Mouse (Mus musculus) frontal cortex, postnatal 25 days (tissue): ENCODE data around the gene Zfp239.

Experiments
- DNase-seq, 2 experiments: peaks; one replicate each; pipeline ENCODE4 v3.0.0; 2022; ENCODE audit warnings: low spot score in 2 of 2

Gene Zfp239

DNA sequence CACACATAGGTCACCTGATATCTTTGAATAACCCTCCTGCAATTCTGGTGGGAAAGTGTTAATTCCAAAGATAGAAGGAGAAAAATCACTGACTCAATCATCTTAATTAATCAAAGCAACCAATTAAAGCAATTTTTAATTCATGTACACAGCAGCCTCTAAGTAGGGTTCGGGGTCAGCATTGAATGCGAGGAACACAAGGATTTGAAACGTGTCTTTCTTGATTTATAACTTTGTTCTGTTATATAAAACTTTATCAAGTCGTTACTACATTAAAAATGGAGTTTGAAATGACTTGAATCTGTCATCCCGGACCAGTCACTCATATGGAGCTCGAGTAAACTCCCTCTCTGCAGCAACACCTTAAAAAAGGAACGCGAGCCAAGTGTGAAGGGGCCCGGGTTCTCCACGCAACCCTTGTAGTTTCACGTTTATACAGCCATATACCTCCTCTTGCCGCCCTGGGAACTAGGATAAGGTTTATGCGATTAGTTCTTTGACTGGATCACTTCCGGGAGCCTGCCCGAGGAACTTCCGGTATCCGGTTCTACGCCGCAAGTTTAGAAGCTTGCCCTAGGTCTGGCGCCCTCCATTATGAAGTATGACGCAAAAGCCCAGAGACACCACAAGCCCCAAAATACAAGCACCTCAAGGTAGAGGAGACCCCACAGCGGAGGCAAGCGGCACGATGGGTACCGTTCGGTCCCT is 17.0 kb downstream of the Zfp239 start:
- peak in 1 of 2 experiments; percentile 9 for DNase-seq

DNA sequence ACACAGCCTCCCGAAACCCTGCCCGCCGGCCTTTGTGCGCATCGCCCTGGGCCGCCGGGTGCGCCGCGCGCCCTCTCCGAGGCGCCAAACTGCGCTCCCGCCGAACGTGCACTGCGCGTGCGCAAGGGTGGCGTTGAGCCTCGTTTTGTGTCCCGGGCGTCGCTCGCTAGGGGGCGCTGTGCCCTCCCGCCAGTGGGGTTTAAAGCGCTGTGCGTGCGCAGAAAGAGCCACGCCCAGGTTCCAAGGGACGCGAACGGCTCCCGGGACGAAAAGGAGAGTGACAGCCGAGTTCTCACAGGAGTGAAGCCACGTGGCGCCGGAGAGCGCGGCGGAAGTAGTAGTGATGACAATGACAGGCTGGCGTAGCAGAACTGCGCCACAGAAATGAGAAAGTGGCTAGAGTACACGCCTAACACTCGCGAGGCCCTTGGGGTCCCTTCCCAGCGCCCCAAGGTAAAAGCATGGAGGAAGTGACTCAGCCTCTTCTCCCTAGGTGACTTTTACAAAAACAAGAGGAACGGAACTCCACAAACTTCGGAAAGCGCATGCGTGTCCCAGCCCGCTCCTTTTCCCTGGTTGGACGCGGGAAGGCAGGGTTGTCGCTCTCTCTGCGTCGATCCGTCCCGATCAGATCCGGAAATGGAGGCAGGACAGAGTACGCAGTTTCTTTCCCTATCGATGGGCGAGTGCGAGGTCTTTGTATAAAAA is 17.7 kb downstream of the Zfp239 start:
- peak; percentile 99 to 100 for DNase-seq

DNA sequence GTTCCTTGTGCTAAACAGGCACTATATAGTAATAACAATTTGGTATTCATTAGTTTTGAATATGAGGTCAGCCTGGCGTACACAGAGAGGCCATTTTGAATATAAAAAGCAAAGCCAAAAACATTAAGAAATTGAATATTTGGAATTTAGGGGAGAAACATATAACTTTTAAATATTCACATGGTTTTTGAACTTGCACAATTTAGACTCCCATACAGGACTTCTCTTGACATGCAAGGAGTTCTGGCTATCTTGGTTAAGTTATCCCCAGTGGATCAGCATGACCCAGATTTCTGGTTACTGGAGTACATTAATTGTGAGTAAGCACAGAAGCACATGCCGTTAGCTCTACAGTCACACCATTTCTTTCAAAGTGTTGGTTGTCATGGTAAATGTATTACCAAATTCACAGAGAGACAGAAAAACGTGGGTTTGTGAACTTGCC is 18.5 kb downstream of the Zfp239 start:
- DNase-seq: no peak

DNA sequence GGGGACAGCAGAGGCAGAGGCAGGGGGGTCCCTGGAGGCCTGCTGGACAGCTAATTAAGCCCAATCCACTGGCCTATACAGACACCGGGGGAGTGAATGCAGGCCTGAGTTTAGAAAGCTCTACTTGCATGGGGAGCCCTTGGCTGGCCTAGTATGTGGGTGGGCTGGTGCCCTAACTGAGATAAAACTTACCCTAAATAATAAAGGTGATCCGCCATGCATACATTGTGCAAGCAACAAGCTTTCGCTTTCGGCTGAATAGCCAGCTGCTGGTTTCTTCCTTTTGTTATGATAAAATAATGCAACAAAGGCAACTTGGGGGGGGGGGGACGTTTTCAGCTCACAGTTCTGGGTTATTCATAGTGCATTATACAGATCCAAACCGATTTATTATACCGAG is 19.3 kb downstream of the Zfp239 start:
- DNase-seq: no peak

DNA sequence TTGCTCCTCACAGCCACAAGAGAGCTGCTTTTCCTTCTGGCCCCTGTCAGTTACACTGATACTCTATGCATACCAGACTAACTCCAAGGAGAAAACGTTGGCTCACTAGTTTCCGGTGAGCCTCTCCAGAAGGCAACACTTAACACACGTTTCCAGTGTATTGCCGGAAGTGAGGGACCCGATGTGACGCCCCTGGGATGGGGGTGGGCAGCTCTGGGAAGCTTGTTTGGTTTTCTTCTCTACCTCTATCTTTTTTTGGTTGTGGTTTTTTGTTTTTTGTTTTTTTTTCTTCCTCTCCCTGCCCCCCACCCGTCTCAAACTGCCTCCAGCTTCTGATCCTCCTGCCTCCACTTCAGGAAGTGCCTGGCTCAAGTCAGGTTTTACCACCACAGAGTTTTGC is 20.1 kb downstream of the Zfp239 start:
- DNase-seq: no peak

DNA sequence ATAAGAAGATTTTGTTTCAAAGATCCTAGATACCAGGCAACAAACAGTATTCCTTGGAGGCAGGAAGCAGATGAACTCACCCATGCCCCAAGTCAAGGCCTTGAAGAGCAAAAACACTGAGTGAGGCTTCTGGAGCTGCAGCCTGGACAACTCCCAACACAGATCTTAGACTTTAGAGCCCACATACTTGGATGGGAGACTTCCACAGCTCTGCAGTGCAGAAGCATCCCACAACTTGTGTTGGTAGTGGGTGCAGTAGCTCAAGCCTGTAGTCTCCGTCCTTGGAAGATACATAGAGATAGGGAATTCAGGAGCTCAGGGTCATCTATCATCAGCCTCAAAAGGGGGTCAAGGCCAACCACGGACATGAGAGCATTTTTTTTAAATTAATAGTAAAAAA is 24.0 kb downstream of the Zfp239 start:
- no peak for DNase-seq

DNA sequence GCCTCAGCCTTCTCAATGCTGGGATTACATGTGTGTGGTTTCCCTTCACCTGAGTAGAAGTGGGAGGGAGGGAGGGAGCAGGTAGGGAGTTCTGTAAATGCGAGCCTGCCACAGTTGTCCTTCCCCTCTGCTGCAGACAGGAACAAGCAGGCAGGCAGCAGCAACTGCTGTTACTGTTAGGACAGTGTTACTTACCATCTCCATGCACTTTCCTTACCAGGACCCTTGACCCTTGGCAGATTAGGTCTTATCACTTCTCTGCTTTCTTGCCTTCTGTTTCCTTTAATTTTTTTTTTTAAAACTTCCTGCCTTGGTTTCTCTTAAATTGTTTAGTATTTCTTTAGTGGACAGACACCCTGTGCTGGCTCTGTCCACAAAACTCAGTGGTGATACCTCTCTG is 26.1 kb downstream of the Zfp239 start:
- DNase-seq: no peak

DNA sequence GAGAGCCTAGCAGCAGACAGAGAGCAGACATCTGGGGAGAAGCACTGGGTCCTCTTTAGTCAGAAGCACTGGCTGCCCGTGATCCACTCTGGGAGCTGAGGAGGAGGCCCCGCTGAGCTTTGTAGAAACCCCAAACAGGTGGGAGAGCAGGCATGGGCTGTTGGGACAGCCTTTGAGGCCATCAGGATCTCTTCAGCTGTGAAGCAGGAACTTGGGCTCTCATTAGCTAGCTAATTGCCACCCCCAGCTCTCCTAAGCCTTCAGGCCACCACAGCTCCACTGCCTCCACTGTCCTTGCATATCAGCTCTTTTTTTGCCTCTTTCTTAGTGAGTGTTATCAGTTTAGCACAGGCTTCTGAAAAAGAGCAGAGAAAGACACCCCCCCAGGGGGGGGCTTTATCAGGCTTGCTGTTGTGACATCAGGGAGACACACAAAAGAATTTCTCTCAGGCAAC is 26.8 kb downstream of the Zfp239 start:
- no peak for DNase-seq

DNA sequence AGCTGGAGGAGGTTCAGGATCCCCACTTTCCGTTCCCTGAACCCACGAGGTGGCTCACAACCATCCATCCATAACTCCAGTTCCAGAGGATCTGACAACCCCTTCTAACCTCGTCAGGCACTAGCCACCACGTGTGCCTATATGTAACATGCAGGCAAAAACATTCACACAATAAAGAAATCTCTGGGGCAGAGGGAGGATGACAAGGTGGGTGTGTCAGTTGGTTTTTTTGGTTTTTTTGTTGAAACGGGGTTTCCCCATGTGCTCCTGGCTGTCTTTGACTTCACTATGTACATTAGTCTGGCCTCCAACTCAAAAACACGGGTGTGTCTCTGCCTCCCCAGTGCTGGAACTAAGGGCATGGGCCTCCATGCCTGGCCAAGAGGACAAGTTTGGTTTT is 28.4 kb downstream of the Zfp239 start:
- DNase-seq: no peak

DNA sequence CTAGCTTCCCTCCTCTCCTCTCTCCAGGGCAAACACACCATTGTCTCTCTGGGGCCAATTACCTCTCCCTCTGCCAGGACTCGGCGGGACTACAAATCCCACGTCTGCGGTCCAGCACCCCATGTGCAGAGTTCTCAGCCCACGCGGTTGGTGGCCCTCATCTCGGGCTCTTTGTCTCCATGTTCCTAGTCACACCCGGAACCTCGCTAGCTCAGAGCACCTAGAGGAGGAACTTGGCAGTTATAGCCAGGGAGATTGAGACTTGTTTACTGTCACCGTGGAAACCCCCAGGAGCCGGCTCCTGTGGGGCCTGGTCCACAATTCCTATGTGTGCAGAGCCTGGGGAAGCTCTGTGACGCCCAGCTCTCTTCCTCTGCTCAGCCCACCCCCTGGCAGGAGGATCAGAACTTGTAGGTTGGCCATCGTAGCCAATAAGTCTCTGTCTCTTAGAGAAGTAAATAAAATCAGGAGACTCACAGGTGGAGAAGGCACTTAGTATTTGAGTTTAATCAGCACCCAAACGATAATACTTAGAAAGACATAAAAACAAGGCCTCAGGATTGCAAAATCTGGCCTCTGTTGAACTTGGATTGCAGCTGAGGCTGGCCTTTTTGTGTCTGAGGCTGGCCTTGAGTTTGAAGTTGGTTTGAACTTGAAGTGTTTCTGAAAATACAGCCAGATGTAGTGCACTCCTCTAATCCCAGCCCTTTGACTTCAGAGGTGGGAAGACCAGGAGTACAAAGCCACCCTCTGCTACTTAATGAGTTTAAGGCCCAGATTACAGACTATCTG is 29.7 kb downstream of the Zfp239 start:
- no peak for DNase-seq

DNA sequence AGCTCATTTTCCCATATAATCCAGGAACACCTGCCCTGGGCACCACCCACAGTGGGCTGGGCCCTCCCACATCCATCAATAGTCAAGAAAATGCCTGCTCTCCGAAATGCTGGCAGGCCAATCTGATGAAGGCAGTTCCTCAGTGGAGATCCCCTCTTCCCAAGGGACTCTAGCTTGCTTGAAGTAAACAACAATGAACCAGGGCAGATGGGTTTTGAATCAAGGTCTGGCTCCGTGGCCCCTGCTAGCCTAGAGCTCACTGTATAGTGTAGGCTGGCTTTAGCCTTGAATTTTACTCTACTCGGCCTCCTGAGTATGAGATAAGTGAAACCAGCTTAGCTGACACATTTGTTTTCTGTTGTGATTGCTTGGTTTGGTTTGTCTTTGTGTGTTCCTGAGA is 30.5 kb downstream of the Zfp239 start:
- DNase-seq: no peak

DNA sequence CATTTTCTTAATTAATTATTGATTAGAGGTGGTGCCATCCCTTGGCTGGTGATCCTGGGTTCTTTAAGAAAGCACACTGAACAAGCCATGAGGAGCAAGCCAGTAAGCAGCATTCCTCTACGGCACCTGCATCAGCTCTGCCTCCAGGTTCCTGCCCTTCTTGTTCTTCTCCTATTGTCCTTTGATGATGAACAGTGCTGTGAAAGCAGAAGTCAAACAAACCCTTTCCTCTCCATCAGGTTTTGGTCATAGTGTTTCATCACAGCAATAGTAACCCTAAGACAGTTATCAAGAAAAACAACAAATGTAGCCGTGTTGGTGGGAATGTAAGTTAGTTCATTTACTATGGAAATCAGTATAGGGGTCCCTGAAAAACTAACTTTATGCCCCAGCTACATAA is 31.5 kb downstream of the Zfp239 start:
- no peak for DNase-seq

DNA sequence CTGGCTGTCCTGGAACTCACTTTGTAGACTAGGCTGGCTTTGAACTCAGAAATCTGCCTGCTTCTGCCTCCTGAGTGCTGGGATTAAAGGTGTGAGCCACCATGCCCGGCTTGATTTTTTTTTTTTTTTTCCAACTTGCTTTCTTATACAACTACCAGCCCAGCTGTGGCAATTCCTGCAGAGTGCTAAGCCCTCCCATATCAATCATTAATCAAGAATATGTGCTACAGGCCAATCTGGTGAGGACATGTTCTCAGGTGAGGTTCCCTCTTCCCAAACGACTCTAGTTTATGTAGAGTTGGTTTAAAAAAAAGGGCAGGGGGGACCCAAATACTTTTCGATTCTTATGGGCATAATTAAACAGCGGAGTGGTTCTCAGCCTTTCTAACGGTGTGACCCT is 35.9 kb downstream of the Zfp239 start:
- no peak for DNase-seq

DNA sequence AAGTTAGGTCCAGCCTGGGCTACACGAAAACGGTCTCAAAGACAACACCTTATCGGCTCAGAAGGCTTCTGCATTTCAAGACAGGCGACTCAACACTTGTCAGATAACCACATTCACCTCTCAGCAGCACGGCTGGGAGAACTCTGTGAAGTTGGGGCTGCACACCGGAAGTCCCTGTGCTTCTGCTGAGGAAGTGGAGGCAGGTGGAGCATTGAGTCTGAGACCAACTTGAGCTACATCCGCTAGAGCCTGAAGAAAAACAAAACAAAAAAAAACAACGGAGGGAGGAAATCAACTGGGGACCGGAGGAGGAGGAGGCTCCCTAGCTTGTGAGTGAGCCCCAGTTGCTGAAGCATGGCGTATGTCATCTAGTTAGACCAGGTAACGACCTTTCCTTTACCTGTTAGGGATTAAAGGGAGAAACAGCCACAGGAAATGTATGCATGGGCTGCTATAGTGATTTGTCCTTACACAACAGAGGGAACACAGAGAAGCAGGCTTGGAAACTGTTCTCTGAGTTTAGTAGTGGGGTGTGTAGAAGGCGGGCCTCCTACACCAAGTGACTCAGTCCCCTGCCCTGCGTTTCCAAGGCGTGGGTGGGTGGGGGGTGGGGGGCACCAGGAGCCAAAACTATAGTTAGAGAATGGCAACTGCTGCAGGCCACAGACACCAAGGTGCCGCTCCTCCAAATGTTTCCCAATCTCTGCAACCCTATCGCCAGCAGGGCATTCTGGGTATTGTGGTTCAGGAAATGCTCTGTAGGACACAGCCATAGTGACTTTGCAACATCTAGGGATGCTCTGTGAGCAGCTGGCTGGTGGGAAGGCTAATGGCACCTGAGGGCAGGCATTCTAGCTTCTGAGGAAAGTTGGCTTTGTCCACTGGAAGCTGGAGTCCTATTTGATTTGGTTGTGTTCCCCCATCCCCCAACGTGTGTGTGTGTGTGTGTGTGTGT is 38.5 kb downstream of the Zfp239 start, which contains the start of gene Hnrnpf:
Gene Hnrnpf (plus strand): TSS at position 199 of the 955 bp plus-strand sequence.
- DNase-seq: no peak

DNA sequence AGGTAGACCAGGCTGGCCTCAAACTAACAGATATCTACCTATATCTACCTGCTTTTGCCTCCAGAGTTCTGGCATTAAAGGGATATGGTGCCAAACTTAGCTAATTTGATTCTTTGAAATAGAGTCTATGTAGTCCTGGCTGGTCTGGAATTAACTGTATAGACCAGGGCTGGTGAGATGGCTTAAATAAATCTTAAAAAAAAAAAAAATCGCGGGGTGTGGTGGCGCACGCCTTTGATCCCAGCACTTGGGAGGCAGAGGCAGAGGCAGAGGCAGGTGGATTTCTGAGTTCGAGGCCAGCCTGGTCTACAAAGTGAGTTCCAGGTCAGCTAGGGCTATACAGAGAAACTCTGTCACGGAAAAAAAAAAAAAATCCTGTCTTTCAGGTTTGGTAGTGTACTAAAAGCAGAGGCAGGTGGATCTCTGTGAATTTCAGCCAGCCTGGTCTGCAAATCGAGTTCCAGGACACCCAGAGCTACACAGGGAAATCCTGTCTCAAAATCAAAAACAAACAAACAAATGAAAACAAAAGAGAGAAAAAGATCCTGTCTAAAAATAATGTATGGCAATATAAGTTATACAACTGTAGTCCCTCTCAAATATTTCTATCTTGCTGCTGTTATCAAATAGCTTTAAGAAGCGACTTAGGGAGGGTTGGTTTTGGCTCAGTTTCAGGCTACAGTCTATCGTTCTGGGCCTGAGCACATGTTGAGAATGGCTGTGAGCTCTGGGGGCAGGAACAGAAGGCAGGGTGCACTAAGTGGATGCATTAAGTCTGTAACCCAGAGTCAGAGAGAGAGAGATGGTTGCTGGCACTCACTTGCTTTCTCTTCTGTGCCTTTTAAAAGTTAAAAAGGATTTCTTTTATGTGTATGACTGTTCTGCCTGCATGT is 39.9 kb downstream of the Zfp239 start:
- DNase-seq: no peak

DNA sequence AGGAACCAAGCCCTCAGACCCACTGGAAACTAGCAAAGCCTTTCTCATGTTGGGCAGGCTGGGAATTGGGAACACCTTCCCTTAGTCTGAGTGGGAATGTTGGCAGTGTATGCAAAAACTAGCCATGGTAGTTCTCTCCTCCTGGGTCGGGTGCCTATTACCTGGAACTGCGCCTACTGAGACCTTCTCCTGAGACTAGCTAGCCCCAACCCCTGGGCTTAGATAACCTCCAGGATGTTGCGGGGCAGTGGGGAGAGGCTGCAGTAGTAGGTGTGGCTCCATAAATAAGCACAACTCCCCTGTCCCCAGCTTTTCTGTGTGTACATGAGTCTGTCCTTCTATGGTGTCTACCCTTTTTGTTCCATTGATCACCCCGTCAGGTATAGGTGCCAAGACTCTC is 40.7 kb downstream of the Zfp239 start:
- no peak for DNase-seq

DNA sequence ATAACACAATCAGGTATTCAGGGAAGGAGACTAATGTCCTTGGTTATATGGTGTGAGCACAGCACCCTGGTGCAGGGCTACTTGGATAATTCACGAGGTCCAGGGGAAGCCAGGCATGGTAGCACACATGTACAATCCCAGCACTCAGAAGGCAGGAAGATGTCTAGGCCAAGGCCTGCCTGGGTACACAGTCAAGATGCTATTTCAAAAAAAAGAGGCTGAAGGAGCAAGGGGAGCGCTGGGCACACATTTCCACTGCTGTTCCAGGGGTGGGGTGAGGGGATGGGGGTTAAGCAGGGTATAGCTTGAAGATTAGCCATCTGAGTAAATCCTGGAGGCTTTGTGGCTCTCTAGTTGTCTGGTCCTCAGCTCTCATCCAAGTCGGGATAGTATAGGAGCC is 41.9 kb downstream of the Zfp239 start:
- no peak for DNase-seq

DNA sequence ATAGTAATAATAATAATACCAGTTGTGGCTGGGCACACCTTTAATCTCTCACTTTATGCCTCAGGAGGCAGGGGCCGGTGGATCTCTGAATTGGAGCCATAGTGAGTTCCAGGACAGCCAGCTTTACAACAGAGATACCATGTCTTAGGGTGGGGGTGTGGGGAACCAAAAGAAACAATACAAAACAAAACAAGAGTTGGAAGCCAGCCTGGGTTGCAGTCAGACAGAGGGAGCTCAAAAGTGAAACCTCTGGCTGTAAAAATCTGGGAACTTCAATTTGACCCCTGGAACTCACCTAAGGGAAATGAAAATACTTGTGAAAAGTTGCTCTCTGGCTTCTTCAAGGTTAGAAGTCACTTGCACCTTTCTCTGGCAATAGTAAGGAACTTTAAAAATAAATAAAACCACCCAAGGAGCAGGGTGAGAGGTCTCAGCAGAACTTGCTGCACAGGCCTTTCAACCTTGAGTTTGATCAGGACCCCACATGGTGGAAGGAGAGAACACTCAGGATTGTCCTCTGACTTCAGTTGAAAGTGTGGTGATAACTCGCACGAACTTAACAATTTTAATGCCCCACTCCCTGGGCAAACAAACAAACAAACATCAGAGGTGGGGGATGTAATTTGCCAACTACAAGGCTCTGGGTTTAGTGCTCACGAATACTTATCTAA is 43.5 kb downstream of the Zfp239 start:
- DNase-seq: no peak

DNA sequence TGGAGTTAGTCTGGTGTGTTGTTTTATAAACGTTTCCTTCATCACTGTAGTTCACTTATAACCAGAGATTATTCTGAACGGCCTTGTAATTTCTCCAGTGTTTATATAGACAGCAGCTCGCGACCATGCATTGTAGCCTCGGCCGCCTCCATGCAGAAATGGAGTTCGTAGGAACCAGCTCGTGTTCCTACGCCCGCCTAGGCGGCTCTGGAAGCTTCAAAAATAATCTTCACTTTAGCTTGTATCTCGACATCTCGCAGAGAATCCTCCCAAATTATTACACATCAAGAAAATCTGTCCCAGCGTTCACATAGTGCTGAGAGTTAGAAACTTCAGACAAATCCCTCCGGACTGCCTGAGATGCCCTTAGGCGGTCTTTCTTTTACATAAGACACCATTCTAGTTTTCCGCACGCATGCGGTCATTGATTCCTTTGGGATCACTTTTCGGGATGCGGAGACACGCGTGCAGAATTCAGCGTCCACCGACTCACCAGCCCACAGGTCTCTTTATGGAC is 44.2 kb downstream of the Zfp239 start:
- peak; percentile 37 to 52 for DNase-seq
